Comparison of ENCODE assay signal across 9 mouse cellular contexts in genomic region chr9:57861951-57862471, GRCm38 (mm10). TPM values are rescaled to one million over a fixed set of nuclear protein-coding genes. Genes with fewer than 3 reads are reported as not detected.
DNase-seq lines count a peak whose midpoint lies in the region; ATAC-seq and TF ChIP-seq lines count a peak whose summit lies in the region.
"Had no signal": no experiment of that assay in that cellular context is flagged by ENCODE, and none has a peak within 500 bp of the region (broad histone marks: within the 10 kb centered on the region; RNA-seq: fewer than 3 reads in every experiment).

No protein-coding gene starts in this region.

- no peaks in the 10 kb centered on the region for H3K36me3 ChIP-seq in heart, embryonic 11.5 days (ENCODE audit: control insufficient read depth, insufficient read depth, low read length)
- no peaks in the 10 kb centered on the region for H3K36me3 ChIP-seq in midbrain, embryonic 13.5 days
- H3K36me3 ChIP-seq: midbrain, embryonic 12.5 days had no signal

- H3K9ac ChIP-seq in heart, embryonic 11.5 days (ENCODE audit: low read depth, low read length): no peak overlapping the region
- no peak overlapping the region for H3K9ac ChIP-seq in midbrain, embryonic 13.5 days (replicated peaks)
- H3K9ac ChIP-seq: midbrain, embryonic 12.5 days had no signal

- H3K4me1 ChIP-seq in heart, embryonic 11.5 days (ENCODE audit: control insufficient read depth, insufficient read depth, low read length): no peaks in the 10 kb centered on the region
- H3K4me1 ChIP-seq in midbrain, embryonic 13.5 days (replicated peaks): no peaks in the 10 kb centered on the region

- H3K4me2 ChIP-seq in heart, embryonic 11.5 days: no peak overlapping the region
- H3K4me2 ChIP-seq in midbrain, embryonic 13.5 days (replicated peaks): no peak overlapping the region
- H3K4me2 ChIP-seq: midbrain, embryonic 12.5 days had no signal

- no peak overlapping the region for H3K4me3 ChIP-seq in heart, embryonic 11.5 days (ENCODE audit: low read depth, low read length)
- H3K4me3 ChIP-seq in left cerebral cortex, adult 2 months: peak overlapping the region; percentile 16; the same call in 1 of the 2 replicates
- H3K4me3 ChIP-seq in midbrain, embryonic 13.5 days (replicated peaks): no peak overlapping the region
- H3K4me3 ChIP-seq: midbrain, embryonic 12.5 days had no signal

- DNase-seq in heart, adult 11 months: peak; percentile 90
- peak; percentile 68 to 94 for DNase-seq in adrenal gland, adult (ENCODE audit: inconsistent age in 2 of 2, low spot score in 1 of 2)
- DNase-seq in embryo, embryonic 11 days: peak; percentile 68
- DNase-seq in heart, postnatal 36 days: peak; percentile 40 to 44
- DNase-seq in left cerebral cortex, adult 2 months (ENCODE audit: extremely low spot score in 1 of 2, low spot score in 2 of 2): peak; percentile 51 to 59
- peak; percentile 20 for DNase-seq in spleen, adult 12 weeks (ENCODE audit: low spot score)

- ATAC-seq in heart, embryonic 11.5 days (replicated peaks; ENCODE audit: insufficient number of reproducible peaks, low FRiP score, low TSS enrichment): no peak
- ATAC-seq in midbrain, embryonic 13.5 days: peak; percentile 75

- no peaks in the 10 kb centered on the region for H3K27me3 ChIP-seq in heart, embryonic 11.5 days (ENCODE audit: control insufficient read depth, insufficient read depth, low read length)
- H3K27me3 ChIP-seq in midbrain, embryonic 13.5 days: peaks cover 3% of the 10 kb centered on the region; the same call in 1 of the 2 replicates
- H3K27me3 ChIP-seq: midbrain, embryonic 12.5 days had no signal

- H3K9me3 ChIP-seq in heart, embryonic 11.5 days (replicated peaks; ENCODE audit: control insufficient read depth, low read length): no peaks in the 10 kb centered on the region
- no peaks in the 10 kb centered on the region for H3K9me3 ChIP-seq in midbrain, embryonic 13.5 days
- H3K9me3 ChIP-seq: midbrain, embryonic 12.5 days had no signal

- H3K27ac ChIP-seq in heart, embryonic 11.5 days (ENCODE audit: low read depth, low read length): no peak overlapping the region
- H3K27ac ChIP-seq in left cerebral cortex, adult 2 months: peak overlapping the region; percentile 47; the same call in 1 of the 2 replicates
- no peak overlapping the region; the same call in 1 of the 2 replicates for H3K27ac ChIP-seq in midbrain, embryonic 13.5 days
- H3K27ac ChIP-seq: midbrain, embryonic 12.5 days had no signal

- peak; percentile 75 for TF ChIP-seq CTCF in left cerebral cortex, adult 2 months (IDR thresholded peaks at IDR 0.05)

- 45% methylated on average over 9 of the region's 9 CpGs for WGBS in heart, embryonic 11.5 days (ENCODE audit: insufficient replicate concordance)
- WGBS in midbrain, embryonic 13.5 days: 34% methylated on average over 9 of the region's 9 CpGs

- intact Hi-C loops in heart, postnatal 36 days (cut with DNase I): loop anchor here (1.0 to 5.0 kb wide), 2 partner anchors 75 to 136 kb away; no protein-coding TSS in a partner anchor
- intact Hi-C loops in left cerebral cortex, adult 2 months (cut with DNase I): loop anchor here (1.0 kb wide), 1 partner anchor 136 kb away; no protein-coding TSS in a partner anchor

RNA-seq across cellular contexts. Expression of gene Arid3b, which starts 25.4 kb away (rescaled TPM):
- 28.0 and 31.7 TPM in 2 replicates for polyA plus RNA-seq in heart, embryonic 11.5 days (2014; fragmentation: Nextera tagmentation; extraction: Ambion mirVana)
- 1 to 10 TPM; 3.6 to 4.1 TPM for total RNA-seq in heart, postnatal 36 days (2021)
- total RNA-seq in left cerebral cortex, adult 2 months (2021): 10 to 100 TPM; 10.9 to 14.8 TPM
- polyA plus RNA-seq in midbrain, embryonic 13.5 days (2015; fragmentation: Nextera tagmentation; extraction: Ambion mirVana): 15.1 and 18.0 TPM in 2 replicates

RNA-seq across cellular contexts. Expression of gene Ubl7, which starts 48.8 kb away (rescaled TPM):
- 97.7 and 106 TPM in 2 replicates for polyA plus RNA-seq in heart, embryonic 11.5 days (2014; fragmentation: Nextera tagmentation; extraction: Ambion mirVana)
- 10 to 100 TPM; 78.9 to 82.4 TPM for total RNA-seq in heart, postnatal 36 days (2021)
- total RNA-seq in left cerebral cortex, adult 2 months (2021): 100 to 1,000 TPM; 101 to 109 TPM
- polyA plus RNA-seq in midbrain, embryonic 13.5 days (2015; fragmentation: Nextera tagmentation; extraction: Ambion mirVana): 169 and 170 TPM in 2 replicates

Comparison
In these comparisons a context has a peak if more than half of its experiments do, and no peak if none do; other contexts are left out.
1. DNase-seq: peak in every context shown above with its lines; median percentile 90 in heart, adult 11 months; 81 in adrenal gland, adult; 68 in embryo, embryonic 11 days; 55 in left cerebral cortex, adult 2 months; 42 in heart, postnatal 36 days; 20 in spleen, adult 12 weeks.